Mouse (Mus musculus) myocyte (in vitro differentiated cells): ENCODE data around the gene Rnf215. TPM values are rescaled to one million over a fixed set of nuclear protein-coding genes. Genes with fewer than 3 reads are reported as not detected.

Experiments used
- H3K27me3 ChIP-seq: one replicate; pipeline ENCODE4 v1.6.1; 2011; ENCODE audit not compliant: control insufficient read depth, insufficient read depth, insufficient read length
- H3K36me3 ChIP-seq: one replicate; pipeline ENCODE4 v1.6.1; 2011; ENCODE audit not compliant: control insufficient read depth, insufficient read depth
- H3K4me2 ChIP-seq: one replicate; pipeline ENCODE4 v1.6.1; 2011; ENCODE audit warnings: low read depth, control low read depth
- H3K4me3 ChIP-seq: one replicate; pipeline ENCODE4 v1.5.1; 2011; ENCODE audit warnings: mild to moderate bottlenecking, control low read depth, moderate library complexity
- H3K79me2 ChIP-seq: one replicate; pipeline ENCODE4 v1.6.1; 2011; ENCODE audit not compliant: control insufficient read depth, insufficient read depth
- H3ac ChIP-seq: one replicate; pipeline ENCODE4 v1.6.1; 2011; ENCODE audit not compliant: control insufficient read depth, insufficient read length
- CEBPB ChIP-seq: IDR thresholded peaks from 2 replicates; pipeline ENCODE4 v1.6.1; 2011; ENCODE audit warnings: mild to moderate bottlenecking, moderate library complexity; ENCODE audit not compliant: poor library complexity, insufficient read depth, severe bottlenecking
- E2F4 ChIP-seq: IDR thresholded peaks from one replicate; pipeline ENCODE4 v1.6.1; 2011; ENCODE audit warnings: mild to moderate bottlenecking, control low read depth, moderate library complexity; ENCODE audit not compliant: insufficient read depth
- MAX ChIP-seq: IDR thresholded peaks from one replicate; pipeline ENCODE4 v1.6.1; 2011; ENCODE audit warnings: low read depth, mild to moderate bottlenecking, control low read depth
- MYOD1 ChIP-seq, 3 experiments: IDR thresholded peaks; one replicate each; pipeline ENCODE4 v1.6.1; 2011; ENCODE audit warnings: control low read depth in 2 of 3, low read depth in 2 of 3, mild to moderate bottlenecking in 2 of 3, moderate library complexity in 1 of 3; ENCODE audit not compliant: insufficient read length in 2 of 3, control insufficient read depth in 1 of 3
- MYOG ChIP-seq, 3 experiments: IDR thresholded peaks; one replicate each; pipeline ENCODE4 v1.6.1; 2011; ENCODE audit warnings: control low read depth in 2 of 3, low read depth in 2 of 3, mild to moderate bottlenecking in 2 of 3; ENCODE audit not compliant: insufficient read length in 2 of 3, control insufficient read depth in 1 of 3, insufficient read depth in 1 of 3
- POLR2A ChIP-seq: IDR thresholded peaks from one replicate; pipeline ENCODE4 v1.6.1; 2011; ENCODE audit warnings: low read depth, mild to moderate bottlenecking, control low read depth, moderate library complexity; ENCODE audit not compliant: insufficient read length
- POLR2AphosphoS2 ChIP-seq: IDR thresholded peaks from one replicate; pipeline ENCODE4 v1.6.1; 2011; ENCODE audit warnings: low read depth, control low read depth; ENCODE audit not compliant: insufficient read length
- REST ChIP-seq: IDR thresholded peaks from one replicate; pipeline ENCODE4 v1.6.1; 2011; ENCODE audit warnings: mild to moderate bottlenecking, control low read depth, moderate library complexity; ENCODE audit not compliant: insufficient read depth, insufficient read length
- SRF ChIP-seq: IDR thresholded peaks from one replicate; pipeline ENCODE4 v1.6.1; 2011; ENCODE audit warnings: low read depth; ENCODE audit not compliant: control insufficient read depth, insufficient read length
- TCF12 ChIP-seq: IDR thresholded peaks from one replicate; pipeline ENCODE4 v1.6.1; 2011; ENCODE audit warnings: mild to moderate bottlenecking, control low read depth; ENCODE audit not compliant: poor library complexity, insufficient read depth, severe bottlenecking
- TCF3 ChIP-seq: IDR thresholded peaks from one replicate; pipeline ENCODE4 v1.6.1; 2011; ENCODE audit warnings: low read depth, control low read depth; ENCODE audit not compliant: insufficient read length
- USF1 ChIP-seq: IDR thresholded peaks from one replicate; pipeline ENCODE4 v1.6.1; 2011; ENCODE audit warnings: low read depth, mild to moderate bottlenecking, control low read depth, moderate library complexity
- polyA plus RNA-seq: library from polyadenylated mRNA; unstranded; fragments of >200 nt; fragmentation: generic; extraction: Trizol; gene quantifications from one replicate; pipeline ENCODE4 v1.2.1, GENCODE M21; 2012; ENCODE audit warnings: missing spikeins

Gene Rnf215
- polyA plus RNA-seq, 1 experiment = 18.1 TPM

DNA sequence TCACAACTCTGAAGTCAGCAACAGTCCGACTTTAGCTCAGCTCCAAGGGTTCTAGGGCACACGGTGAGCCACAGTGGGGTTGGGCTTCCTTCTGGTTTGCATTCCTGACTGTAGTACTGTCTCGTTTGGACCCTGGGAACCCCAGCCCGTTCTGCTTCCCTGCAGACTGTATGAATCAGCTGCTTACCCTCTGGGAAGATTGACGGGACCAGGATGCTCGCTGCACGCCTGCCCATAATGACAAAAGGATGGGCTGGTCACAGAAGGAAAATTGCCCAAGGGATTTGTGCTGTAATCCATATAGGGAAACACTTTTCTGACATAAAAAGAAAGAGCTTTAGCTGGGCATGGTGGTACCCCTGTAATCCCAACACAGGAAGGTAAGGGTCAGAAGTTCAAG, 36.2 kb upstream of the Rnf215 start:
- no peak overlapping the region for H3K4me3 ChIP-seq
- TF ChIP-seq MYOD1 (IDR thresholded peaks at IDR 0.05; ENCODE audit: control insufficient read depth in 1 of 3, insufficient read length in 2 of 3, low read depth in 2 of 3) = peak; percentile 23 to 58 (median 49)
- TF ChIP-seq MAX = no peak
- TF ChIP-seq POLR2A = no peak
- no peak overlapping the region for H3K4me2 ChIP-seq
- no peaks in the 10 kb centered on the region for H3K27me3 ChIP-seq
- no peaks in the 10 kb centered on the region for H3K36me3 ChIP-seq
- no peaks in the 10 kb centered on the region for H3K79me2 ChIP-seq
- H3ac ChIP-seq = no peak overlapping the region

DNA sequence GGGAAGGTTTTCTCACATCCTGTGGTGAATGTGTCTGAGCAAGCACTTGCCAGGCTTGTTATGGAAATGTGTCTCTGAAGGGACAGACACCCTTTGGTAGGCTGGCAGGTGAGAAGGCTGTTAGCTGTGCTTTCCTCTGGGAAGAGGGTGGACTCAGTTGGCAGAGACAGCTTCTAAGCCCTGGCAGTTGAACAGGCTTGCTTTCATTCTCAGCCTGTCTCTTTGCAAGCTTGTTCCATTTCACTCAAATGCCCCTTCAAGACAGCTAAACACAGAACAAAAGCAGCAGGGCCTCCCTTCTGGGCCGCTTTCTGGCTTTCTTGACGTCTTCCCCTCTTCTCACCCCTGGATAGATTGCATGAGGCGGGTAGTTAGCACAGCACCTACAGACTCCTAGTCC, 35.6 kb upstream of the Rnf215 start:
- no peak for TF ChIP-seq POLR2A
- no peak for TF ChIP-seq TCF12
- TF ChIP-seq POLR2AphosphoS2 = no peak
- no peak for TF ChIP-seq MYOD1 (IDR thresholded peaks at IDR 0.05; ENCODE audit: control insufficient read depth in 1 of 3, insufficient read length in 2 of 3, low read depth in 2 of 3)
- no peak for TF ChIP-seq MAX
- TF ChIP-seq E2F4 = no peak
- no peak for TF ChIP-seq CEBPB
- TF ChIP-seq USF1 = no peak
- no peak overlapping the region for H3K4me3 ChIP-seq
- H3K36me3 ChIP-seq = no peaks in the 10 kb centered on the region
- H3K4me2 ChIP-seq = no peak overlapping the region
- H3K27me3 ChIP-seq = no peaks in the 10 kb centered on the region
- H3K79me2 ChIP-seq = no peaks in the 10 kb centered on the region
- H3ac ChIP-seq = no peak overlapping the region

DNA sequence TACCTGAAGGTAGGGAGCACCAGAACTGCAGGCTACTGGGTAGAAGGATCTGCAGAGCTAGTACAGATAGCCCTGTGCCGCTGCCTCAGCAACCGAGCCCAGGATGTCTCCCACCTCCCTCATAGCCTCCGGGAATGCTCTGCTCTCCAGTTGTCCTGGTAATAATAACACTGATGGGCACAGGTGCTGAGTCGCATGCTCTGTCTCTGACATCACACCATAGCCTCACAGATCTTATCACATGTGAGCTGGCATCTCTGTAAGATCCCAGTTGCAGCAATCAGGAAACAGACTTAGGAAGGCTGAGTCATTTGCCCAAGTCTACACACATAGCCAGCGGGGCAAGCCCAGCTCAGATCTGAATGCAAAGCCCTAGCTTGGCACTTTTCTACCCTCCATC, 33.2 kb upstream of the Rnf215 start:
- TF ChIP-seq MYOG (IDR thresholded peaks at IDR 0.05; ENCODE audit: control insufficient read depth in 1 of 3, insufficient read depth in 1 of 3, insufficient read length in 2 of 3, low read depth in 2 of 3) (peak in 2 of 3 experiments; percentile 37 to 55), TCF3 (peak; percentile 63), USF1 (no peak), MYOD1 (IDR thresholded peaks at IDR 0.05; ENCODE audit: control insufficient read depth in 1 of 3, insufficient read length in 2 of 3, low read depth in 2 of 3) (peak; percentile 89 to 99 (median 96))
- Histone ChIP-seq H3K27me3 (no peaks in the 10 kb centered on the region), H3K79me2 (no peaks in the 10 kb centered on the region), H3ac (no peak overlapping the region), H3K4me2 (peak overlapping the region; percentile 47), H3K36me3 (no peaks in the 10 kb centered on the region), H3K4me3 (no peak overlapping the region)

DNA sequence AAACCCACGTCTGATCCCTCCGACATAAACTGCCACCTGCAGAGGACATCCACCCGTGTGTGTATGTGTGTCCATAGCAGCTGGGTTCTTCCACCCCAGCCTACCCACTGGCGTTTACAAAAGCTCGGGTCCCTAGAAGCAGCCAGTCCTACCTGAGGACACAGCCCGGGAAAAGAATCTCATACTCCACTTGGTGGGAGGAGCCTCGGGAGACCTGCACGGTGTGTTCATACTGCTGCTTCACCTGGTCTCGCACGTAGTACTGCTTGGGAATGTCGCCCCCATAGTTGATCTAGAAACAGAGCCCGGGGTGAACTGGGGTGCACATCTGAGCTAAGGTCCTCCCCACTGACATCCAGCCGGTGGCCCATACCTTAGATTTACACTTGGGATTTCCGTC, 31.5 kb upstream of the Rnf215 start:
- H3K79me2 ChIP-seq = no peaks in the 10 kb centered on the region
- TF ChIP-seq REST (no peak), E2F4 (no peak), POLR2AphosphoS2 (no peak), MYOG (IDR thresholded peaks at IDR 0.05; ENCODE audit: control insufficient read depth in 1 of 3, insufficient read depth in 1 of 3, insufficient read length in 2 of 3, low read depth in 2 of 3) (no peak), SRF (no peak), MYOD1 (IDR thresholded peaks at IDR 0.05; ENCODE audit: control insufficient read depth in 1 of 3, insufficient read length in 2 of 3, low read depth in 2 of 3) (no peak), USF1 (no peak), POLR2A (no peak), CEBPB (no peak), MAX (no peak), TCF3 (no peak), TCF12 (no peak)
- no peak overlapping the region for H3K4me2 ChIP-seq
- no peaks in the 10 kb centered on the region for H3K27me3 ChIP-seq
- no peak overlapping the region for H3ac ChIP-seq
- H3K4me3 ChIP-seq = no peak overlapping the region
- H3K36me3 ChIP-seq = no peaks in the 10 kb centered on the region

DNA sequence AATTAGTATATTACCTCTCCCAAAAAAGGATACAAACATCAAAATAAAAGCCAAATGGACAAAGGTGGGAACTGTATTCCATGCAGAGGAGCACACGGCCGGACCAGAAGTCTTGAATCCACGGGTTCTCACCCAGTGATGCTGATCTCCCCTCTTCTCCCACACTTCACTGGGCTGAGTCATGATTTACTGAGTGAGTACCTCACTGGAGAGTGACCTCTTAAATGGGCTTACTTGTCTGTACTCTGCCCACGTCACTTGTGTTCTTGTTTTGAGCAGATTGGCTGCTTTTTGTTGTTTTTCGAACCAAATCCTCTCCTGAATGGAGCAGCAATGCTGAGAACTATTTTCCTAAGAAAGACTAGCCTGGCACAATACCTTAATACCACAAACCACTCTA, 30.0 kb upstream of the Rnf215 start:
- TF ChIP-seq POLR2AphosphoS2 = no peak
- TF ChIP-seq USF1 = no peak
- TF ChIP-seq MYOD1 (IDR thresholded peaks at IDR 0.05; ENCODE audit: control insufficient read depth in 1 of 3, insufficient read length in 2 of 3, low read depth in 2 of 3) = no peak
- TF ChIP-seq CEBPB = no peak
- no peak for TF ChIP-seq REST
- TF ChIP-seq TCF3 = no peak
- no peak for TF ChIP-seq E2F4
- no peak for TF ChIP-seq TCF12
- TF ChIP-seq SRF = no peak
- no peak for TF ChIP-seq MYOG (IDR thresholded peaks at IDR 0.05; ENCODE audit: control insufficient read depth in 1 of 3, insufficient read depth in 1 of 3, insufficient read length in 2 of 3, low read depth in 2 of 3)
- TF ChIP-seq MAX = no peak
- TF ChIP-seq POLR2A = no peak
- no peak overlapping the region for H3K4me3 ChIP-seq
- H3ac ChIP-seq = no peak overlapping the region
- no peaks in the 10 kb centered on the region for H3K36me3 ChIP-seq
- peak overlapping the region; percentile 40 for H3K4me2 ChIP-seq
- no peaks in the 10 kb centered on the region for H3K79me2 ChIP-seq
- H3K27me3 ChIP-seq = no peaks in the 10 kb centered on the region
